Mouse (Mus musculus) limb, embryonic 11.5 days (tissue): ENCODE results near the gene Il1f6. TPM values are rescaled to one million over a fixed set of nuclear protein-coding genes. Genes with fewer than 3 reads are reported as not detected.
"Not testable (repeated sequence)": the region's sequence is repeated elsewhere in the genome, so short reads cannot be mapped to it uniquely, and the experiment has no call there.

Experiments
- ATAC-seq: fragments of 200-750 bp; cut with Nextera tagmentation; 2 replicates; pipeline ENCODE4 v1.8.0; 2017; ENCODE audit warnings: low read depth; ENCODE audit not compliant: insufficient number of reproducible peaks, low FRiP score, low TSS enrichment
- DNase-seq: peaks from one replicate; pipeline ENCODE4 v3.0.0-alpha.2; 2015; ENCODE audit warnings: low spot score
- H3K27ac ChIP-seq: fragments of 300-500 bp; sonication (generic); replicated peaks from 2 replicates; pipeline ENCODE4 v1.5.1; 2014; ENCODE audit warnings: low read depth, mild to moderate bottlenecking, low read length
- H3K27me3 ChIP-seq: fragments of 300-500 bp; sonication (generic); 2 replicates; pipeline ENCODE4 v1.6.1; 2014; ENCODE audit warnings: mild to moderate bottlenecking, low read length, mixed read lengths; ENCODE audit not compliant: control insufficient read depth, insufficient read depth
- H3K36me3 ChIP-seq: fragments of 300-500 bp; sonication (generic); 2 replicates; pipeline ENCODE4 v1.6.1; 2014; ENCODE audit warnings: mild to moderate bottlenecking, low read length, moderate library complexity, mixed read lengths; ENCODE audit not compliant: control insufficient read depth, insufficient read depth
- H3K4me1 ChIP-seq: fragments of 300-500 bp; sonication (generic); 2 replicates; pipeline ENCODE4 v1.6.1; 2014; ENCODE audit warnings: low read length, mixed read lengths; ENCODE audit not compliant: control insufficient read depth, insufficient read depth
- H3K4me2 ChIP-seq: fragments of 300-500 bp; sonication (generic); 2 replicates; pipeline ENCODE4 v1.6.1; 2014; ENCODE audit warnings: low read depth, mild to moderate bottlenecking, moderate library complexity; ENCODE audit not compliant: severe bottlenecking
- H3K4me3 ChIP-seq: fragments of 300-500 bp; sonication (generic); 2 replicates; pipeline ENCODE4 v1.5.1; 2014; ENCODE audit warnings: low read depth, low read length
- H3K9ac ChIP-seq: fragments of 300-500 bp; sonication (generic); 2 replicates; pipeline ENCODE4 v1.6.1; 2014; ENCODE audit warnings: mild to moderate bottlenecking, low read length
- H3K9me3 ChIP-seq: fragments of 300-500 bp; sonication (generic); 2 replicates; pipeline ENCODE4 v1.6.1; 2016; ENCODE audit warnings: low read length; ENCODE audit not compliant: control insufficient read depth
- WGBS: fragments of 180-500 bp; shearing (Covaris S2); extraction: QIAGEN DNeasy Blood & Tissue Kit; methylation state at CpG from one replicate; pipeline ENCODE4 v1.1.7; 2014; 5-methylcytosine and 5-hydroxymethylcytosine counted together
- polyA plus RNA-seq: library from polyadenylated mRNA; unstranded; fragments of >200 nt; fragmentation: Nextera tagmentation; extraction: Ambion mirVana; gene quantifications from 2 replicates; pipeline ENCODE4 v1.2.1, GENCODE M21; 2014

The Il1f6 gene
- not detected in 2 replicates for polyA plus RNA-seq

GRCm38 (mm10) chr2:24215118-24215517 lies at the start of gene Il1f6:
Gene Il1f6 (plus strand): TSS chr2:24215418.
- ATAC-seq (no peak), DNase-seq (no peak)
- H3K4me1 ChIP-seq: no peaks in the 10 kb centered on the region
- 83% methylated on average over 2 of the region's 2 CpGs for WGBS
- no peak within 1 kb of the TSS for H3K4me2 ChIP-seq
- no peak within 1 kb of the TSS for H3K27ac ChIP-seq
- no peaks in the 10 kb centered on the region for H3K27me3 ChIP-seq
- H3K36me3 ChIP-seq: no peaks in the 10 kb centered on the region
- H3K9ac ChIP-seq: no peak within 1 kb of the TSS
- no peak within 1 kb of the TSS for H3K4me3 ChIP-seq
- no peaks in the 10 kb centered on the region for H3K9me3 ChIP-seq

- ATAC-seq (peak; percentile 50; the same call in 1 of the 2 replicates), DNase-seq (peak; percentile 68)
- 18% methylated on average over 14 of the region's 14 CpGs for WGBS
- not testable (repeated sequence) for H3K27ac ChIP-seq, H3K9me3 ChIP-seq, H3K4me1 ChIP-seq, H3K4me3 ChIP-seq, H3K9ac ChIP-seq, H3K36me3 ChIP-seq, H3K27me3 ChIP-seq, H3K4me2 ChIP-seq
These were observed 33.4 kb upstream of the Il1f6 start for GRCm38 (mm10) chr2:24181683-24182331.

- not testable (repeated sequence) for H3K4me2 ChIP-seq, H3K9me3 ChIP-seq, H3K4me1 ChIP-seq, H3K4me3 ChIP-seq, H3K27me3 ChIP-seq, H3K9ac ChIP-seq, H3K36me3 ChIP-seq, ATAC-seq, H3K27ac ChIP-seq
- DNase-seq: peak; percentile 20
- whole genome bisulfite sequencing: 63% methylated on average over 13 of the region's 13 CpGs
These were observed 32.6 kb upstream of the Il1f6 start for GRCm38 (mm10) chr2:24182423-24183147.

- ATAC-seq, H3K27me3 ChIP-seq, H3K4me3 ChIP-seq, H3K4me1 ChIP-seq, H3K36me3 ChIP-seq, H3K9ac ChIP-seq, DNase-seq, H3K9me3 ChIP-seq, H3K4me2 ChIP-seq, H3K27ac ChIP-seq: not testable (repeated sequence)
These were observed 31.1 kb upstream of the Il1f6 start for GRCm38 (mm10) chr2:24184092-24184491.

GRCm38 (mm10) chr2:24186176-24186575 lies 29.0 kb upstream of the Il1f6 start, which contains the start of gene Il1f9:
Gene Il1f9 (plus strand): TSS chr2:24186476.
- H3K9me3 ChIP-seq: no peaks in the 10 kb centered on the region
- H3K36me3 ChIP-seq: no peaks in the 10 kb centered on the region
- H3K9ac ChIP-seq: no peak within 1 kb of the TSS
- H3K27me3 ChIP-seq: no peaks in the 10 kb centered on the region
- H3K27ac ChIP-seq: no peak within 1 kb of the TSS
- H3K4me3 ChIP-seq: no peak within 1 kb of the TSS
- no peak for ATAC-seq
- WGBS: 89% methylated on average over 1 of the region's 1 CpGs
- H3K4me2 ChIP-seq: no peak within 1 kb of the TSS
- H3K4me1 ChIP-seq: no peaks in the 10 kb centered on the region
- DNase-seq: no peak

- no peak for ATAC-seq
- no peak overlapping the region for H3K27ac ChIP-seq
- no peaks in the 10 kb centered on the region for H3K4me1 ChIP-seq
- H3K36me3 ChIP-seq: no peaks in the 10 kb centered on the region
- H3K9me3 ChIP-seq: no peaks in the 10 kb centered on the region
- H3K9ac ChIP-seq: no peak overlapping the region
- H3K4me2 ChIP-seq: no peak overlapping the region
- DNase-seq: no peak
- 73% methylated on average over 6 of the region's 6 CpGs for WGBS
- no peak overlapping the region for H3K4me3 ChIP-seq
- H3K27me3 ChIP-seq: no peaks in the 10 kb centered on the region
These were observed 27.6 kb upstream of the Il1f6 start for GRCm38 (mm10) chr2:24187585-24187984.

- Histone ChIP-seq H3K27ac (no peak overlapping the region), H3K36me3 (no peaks in the 10 kb centered on the region), H3K27me3 (no peaks in the 10 kb centered on the region), H3K4me1 (no peaks in the 10 kb centered on the region), H3K4me3 (no peak overlapping the region), H3K9me3 (no peaks in the 10 kb centered on the region), H3K4me2 (no peak overlapping the region), H3K9ac (no peak overlapping the region)
- DNase-seq (no peak), ATAC-seq (no peak)
- 55% methylated on average over 1 of the region's 1 CpGs for WGBS
These were observed 27.0 kb upstream of the Il1f6 start for GRCm38 (mm10) chr2:24188189-24188588.

GRCm38 (mm10) chr2:24227191-24227590 lies 12.0 kb downstream of the Il1f6 start:
- 79% methylated on average over 2 of the region's 2 CpGs for WGBS
- H3K27ac ChIP-seq: no peak overlapping the region
- H3K4me2 ChIP-seq: no peak overlapping the region
- H3K36me3 ChIP-seq: no peaks in the 10 kb centered on the region
- DNase-seq (no peak), ATAC-seq (no peak)
- no peaks in the 10 kb centered on the region for H3K9me3 ChIP-seq
- no peak overlapping the region for H3K9ac ChIP-seq
- no peak overlapping the region for H3K4me3 ChIP-seq
- H3K4me1 ChIP-seq: no peaks in the 10 kb centered on the region
- H3K27me3 ChIP-seq: no peaks in the 10 kb centered on the region
